Mouse (Mus musculus) midbrain, embryonic 10.5 days (tissue): Measurements from ENCODE around the gene Fam219a. TPM values are rescaled to one million over a fixed set of nuclear protein-coding genes. Genes with fewer than 3 reads are reported as not detected.
A peak's percentile ranks its signal among the peaks of the same experiment; 100 is the strongest.

Experiments used
- DNase-seq: peaks from one replicate; pipeline ENCODE4 v3.0.0-alpha.2; 2017; ENCODE audit warnings: low spot score
- H3K27ac ChIP-seq: fragments of 300-500 bp; sonication (generic); replicated peaks from 2 replicates; pipeline ENCODE4 v1.5.1; 2016; ENCODE audit warnings: mild to moderate bottlenecking
- H3K27me3 ChIP-seq: fragments of 300-500 bp; sonication (generic); 2 replicates; pipeline ENCODE4 v1.6.1; 2016; ENCODE audit warnings: low read depth, mild to moderate bottlenecking; ENCODE audit not compliant: poor library complexity, severe bottlenecking
- H3K36me3 ChIP-seq: fragments of 300-500 bp; sonication (generic); 2 replicates; pipeline ENCODE4 v1.6.1; 2016; ENCODE audit warnings: mild to moderate bottlenecking, moderate library complexity
- H3K4me1 ChIP-seq: fragments of 300-500 bp; sonication (generic); 2 replicates; pipeline ENCODE4 v1.6.1; 2016
- H3K4me3 ChIP-seq: fragments of 300-500 bp; sonication (generic); 2 replicates; pipeline ENCODE4 v1.5.1; 2016; ENCODE audit warnings: mild to moderate bottlenecking, moderate library complexity
- H3K9me3 ChIP-seq: fragments of 300-500 bp; sonication (generic); replicated peaks from 2 replicates; pipeline ENCODE4 v1.6.1; 2016; ENCODE audit warnings: mild to moderate bottlenecking
- WGBS: fragments of 180-500 bp; shearing (Covaris S2); methylation state at CpG from one replicate; pipeline ENCODE4 v1.1.7; 2016; 5-methylcytosine and 5-hydroxymethylcytosine counted together
- polyA plus RNA-seq: library from polyadenylated mRNA; unstranded; fragments of >200 nt; fragmentation: Nextera tagmentation; extraction: Ambion mirVana; gene quantifications from 2 replicates; pipeline ENCODE4 v1.2.1, GENCODE M21; 2016

The Fam219a gene
- polyA plus RNA-seq, 1 experiment from 2014 or later: 4.1 TPM

- Histone ChIP-seq H3K36me3 (peaks cover 10% of the 10 kb centered on the region; the same call in 1 of the 2 replicates), H3K4me1 (peaks cover 33% of the 10 kb centered on the region), H3K9me3 (no peaks in the 10 kb centered on the region; the same call in 1 of the 2 replicates), H3K4me3 (no peak overlapping the region), H3K27me3 (no peaks in the 10 kb centered on the region), H3K27ac (no peak overlapping the region)
- WGBS: 86% methylated on average over 8 of the region's 8 CpGs
- no peak for DNase-seq
These were observed 27.2 kb downstream of the Fam219a start for GRCm38 (mm10) chr4:41542136-41542535.

- no peaks in the 10 kb centered on the region; the same call in 1 of the 2 replicates for H3K9me3 ChIP-seq
- no peak for DNase-seq
- H3K27ac ChIP-seq: no peak overlapping the region
- peaks cover 10% of the 10 kb centered on the region; the same call in 1 of the 2 replicates for H3K36me3 ChIP-seq
- WGBS: 76% methylated on average over 5 of the region's 5 CpGs
- no peaks in the 10 kb centered on the region for H3K27me3 ChIP-seq
- no peak overlapping the region for H3K4me3 ChIP-seq
- peaks cover 19% of the 10 kb centered on the region for H3K4me1 ChIP-seq
These were observed 34.5 kb downstream of the Fam219a start for GRCm38 (mm10) chr4:41534866-41535265.

DNA sequence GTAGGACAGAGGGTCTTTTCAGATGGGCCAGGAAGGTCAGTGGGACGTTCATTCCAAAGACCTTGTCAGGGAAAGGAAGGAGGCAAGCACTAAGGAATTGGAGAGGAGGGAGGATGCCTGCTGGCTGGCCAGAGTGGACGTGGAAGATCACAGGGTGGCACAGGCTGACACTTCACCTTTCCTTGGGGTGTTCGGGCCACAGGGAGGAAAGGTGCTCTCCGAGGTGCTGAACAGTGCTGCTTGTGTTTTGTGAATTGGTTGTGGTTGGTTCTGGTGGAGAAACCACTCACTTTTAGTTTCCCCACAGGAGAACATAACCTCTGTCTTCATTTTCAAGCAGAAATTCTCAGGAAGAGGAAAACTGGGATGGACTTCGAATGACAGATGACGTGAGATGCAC is 36.9 kb downstream of the Fam219a start:
- DNase-seq: no peak
- WGBS: 30% methylated on average over 6 of the region's 6 CpGs
- Histone ChIP-seq H3K4me1 (peaks cover 38% of the 10 kb centered on the region), H3K27ac (no peak overlapping the region), H3K36me3 (peaks cover 1% of the 10 kb centered on the region; the same call in 1 of the 2 replicates), H3K27me3 (no peaks in the 10 kb centered on the region), H3K4me3 (no peak overlapping the region), H3K9me3 (no peaks in the 10 kb centered on the region; the same call in 1 of the 2 replicates)

- WGBS: 16% methylated on average over 8 of the region's 8 CpGs
- H3K36me3 ChIP-seq: 0 out of 2 replicates have a peak, but pooled peaks cover 2% of the 10 kb centered on the region
- H3K4me1 ChIP-seq: peaks cover 69% of the 10 kb centered on the region
- peak; percentile 67 for DNase-seq
- peak overlapping the region; percentile 9; the same call in 1 of the 2 replicates for H3K4me3 ChIP-seq
- H3K9me3 ChIP-seq: no peaks in the 10 kb centered on the region
- peak overlapping the region; percentile 88 for H3K27ac ChIP-seq
- H3K27me3 ChIP-seq: no peaks in the 10 kb centered on the region
These were observed 41.3 kb downstream of the Fam219a start for GRCm38 (mm10) chr4:41527996-41528395.

DNA sequence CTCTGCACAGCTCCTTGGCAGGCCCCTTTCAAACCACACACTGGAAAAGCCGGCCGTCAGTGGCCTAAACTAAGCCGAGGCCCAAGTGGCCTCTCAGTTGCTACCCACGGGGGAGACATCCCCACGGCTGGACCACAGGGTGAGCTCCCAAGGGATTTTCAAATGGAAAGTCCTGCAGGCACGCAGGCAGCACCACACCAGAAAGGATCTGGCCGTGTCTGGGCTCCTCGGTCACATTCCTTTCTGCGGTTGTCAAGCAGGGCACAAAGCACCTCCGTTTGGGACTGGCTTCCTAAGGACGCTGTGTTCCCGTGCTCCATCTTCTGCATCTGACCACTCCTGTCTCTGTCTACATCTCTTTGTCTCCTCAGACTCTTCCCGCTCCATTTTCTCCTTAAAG is 42.3 kb downstream of the Fam219a start:
- Histone ChIP-seq H3K27ac (peak overlapping the region; percentile 88), H3K9me3 (no peaks in the 10 kb centered on the region), H3K36me3 (0 out of 2 replicates have a peak, but pooled peaks cover 2% of the 10 kb centered on the region), H3K4me3 (peak overlapping the region; percentile 30; the same call in 1 of the 2 replicates), H3K4me1 (peaks cover 74% of the 10 kb centered on the region), H3K27me3 (peaks cover 4% of the 10 kb centered on the region; the same call in 1 of the 2 replicates)
- DNase-seq: peak; percentile 78
- WGBS: 15% methylated on average over 13 of the region's 13 CpGs

GRCm38 (mm10) chr4:41526553-41526952 is 42.8 kb downstream of the Fam219a start:
- Histone ChIP-seq H3K27me3 (peaks cover 9% of the 10 kb centered on the region; the same call in 1 of the 2 replicates), H3K36me3 (peaks cover 3% of the 10 kb centered on the region), H3K27ac (peak overlapping the region; percentile 88), H3K4me1 (peaks cover 77% of the 10 kb centered on the region), H3K4me3 (peak overlapping the region; percentile 30; the same call in 1 of the 2 replicates), H3K9me3 (no peaks in the 10 kb centered on the region)
- DNase-seq: peak; percentile 61
- WGBS: 35% methylated on average over 7 of the region's 7 CpGs

GRCm38 (mm10) chr4:41524829-41525228 is 44.5 kb downstream of the Fam219a start:
- 80% methylated on average over 9 of the region's 9 CpGs for WGBS
- Histone ChIP-seq H3K4me3 (no peak overlapping the region), H3K27me3 (peaks cover 24% of the 10 kb centered on the region; the same call in 1 of the 2 replicates), H3K9me3 (no peaks in the 10 kb centered on the region), H3K4me1 (peaks cover 69% of the 10 kb centered on the region), H3K27ac (no peak overlapping the region), H3K36me3 (peaks cover 10% of the 10 kb centered on the region)
- DNase-seq: no peak

DNA sequence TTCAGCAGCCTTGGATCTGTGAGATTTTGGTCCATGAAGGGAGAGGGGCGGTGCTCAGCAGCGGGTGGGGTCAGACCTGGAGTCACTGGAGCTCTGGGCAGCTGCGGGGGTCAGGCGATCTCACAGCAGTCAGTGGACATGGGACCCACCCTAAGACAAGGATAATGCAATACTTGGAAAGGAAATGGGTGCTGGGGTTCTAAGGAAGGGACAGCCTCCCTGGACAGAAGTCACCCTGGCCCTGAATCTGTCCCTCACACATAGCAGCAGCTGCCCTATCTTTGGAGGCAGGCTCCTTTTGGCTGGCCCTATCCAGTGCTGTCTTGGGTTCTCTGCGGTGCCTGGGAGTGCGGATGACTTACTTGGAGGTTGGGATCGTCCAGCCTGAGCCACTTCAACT is 45.5 kb downstream of the Fam219a start:
- H3K36me3 ChIP-seq: peaks cover 18% of the 10 kb centered on the region
- WGBS: 81% methylated on average over 7 of the region's 7 CpGs
- H3K27ac ChIP-seq: peak overlapping the region; percentile 9; the same call in 1 of the 2 replicates
- peaks cover 65% of the 10 kb centered on the region for H3K4me1 ChIP-seq
- peaks cover 25% of the 10 kb centered on the region; the same call in 1 of the 2 replicates for H3K27me3 ChIP-seq
- no peak overlapping the region for H3K4me3 ChIP-seq
- H3K9me3 ChIP-seq: no peaks in the 10 kb centered on the region
- DNase-seq: no peak

DNA sequence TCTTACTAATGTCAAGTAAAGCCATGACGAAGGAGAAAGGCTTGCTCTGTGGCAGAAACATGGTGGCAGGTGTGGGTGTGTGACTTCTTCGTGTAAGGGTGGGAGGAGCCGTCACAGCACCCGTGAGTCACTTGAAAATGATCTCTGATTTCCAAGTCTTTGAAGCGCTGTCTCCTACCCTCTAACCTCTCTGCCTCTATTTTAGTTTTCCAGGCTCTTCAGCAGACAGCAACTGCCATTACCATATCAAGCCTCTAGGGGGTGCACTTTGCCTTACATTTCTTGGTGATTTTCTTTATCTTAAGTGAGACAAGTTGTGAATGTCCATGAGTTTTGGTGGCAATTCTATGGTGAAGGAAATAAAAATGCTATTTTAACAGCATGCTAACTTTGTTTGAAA is 46.5 kb downstream of the Fam219a start:
- Histone ChIP-seq H3K27ac (0 out of 2 replicates have a peak overlapping the region, but pooled peaks have one; percentile 6), H3K4me1 (peaks cover 54% of the 10 kb centered on the region), H3K4me3 (no peak overlapping the region), H3K27me3 (peaks cover 25% of the 10 kb centered on the region; the same call in 1 of the 2 replicates), H3K9me3 (no peaks in the 10 kb centered on the region), H3K36me3 (peaks cover 22% of the 10 kb centered on the region)
- DNase-seq: peak; percentile 41
- 60% methylated on average over 5 of the region's 5 CpGs for WGBS

DNA sequence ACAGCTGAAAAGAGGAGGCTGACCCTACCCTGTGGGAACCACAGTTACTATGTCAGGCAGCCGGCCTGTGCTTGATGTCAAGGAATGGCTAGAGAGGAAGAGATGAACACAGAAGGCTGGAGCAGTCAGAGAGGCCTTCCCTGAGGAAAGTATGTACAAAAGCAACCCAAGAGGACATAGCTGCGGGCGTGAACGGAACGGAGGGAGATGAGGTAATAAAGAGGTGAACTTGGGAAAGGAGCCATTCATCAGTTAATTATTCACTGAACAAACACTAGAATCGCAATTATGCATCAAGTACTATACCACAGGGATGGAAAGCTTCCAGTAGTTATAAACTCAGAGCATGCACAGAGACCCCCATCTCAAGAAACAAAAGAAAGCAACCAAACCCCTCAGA is 47.2 kb downstream of the Fam219a start:
- Histone ChIP-seq H3K27ac (0 out of 2 replicates have a peak overlapping the region, but pooled peaks have one; percentile 6), H3K4me3 (no peak overlapping the region), H3K36me3 (peaks cover 22% of the 10 kb centered on the region), H3K4me1 (peaks cover 48% of the 10 kb centered on the region), H3K9me3 (no peaks in the 10 kb centered on the region), H3K27me3 (peaks cover 25% of the 10 kb centered on the region; the same call in 1 of the 2 replicates)
- no peak for DNase-seq
- 90% methylated on average over 6 of the region's 6 CpGs for WGBS

DNA sequence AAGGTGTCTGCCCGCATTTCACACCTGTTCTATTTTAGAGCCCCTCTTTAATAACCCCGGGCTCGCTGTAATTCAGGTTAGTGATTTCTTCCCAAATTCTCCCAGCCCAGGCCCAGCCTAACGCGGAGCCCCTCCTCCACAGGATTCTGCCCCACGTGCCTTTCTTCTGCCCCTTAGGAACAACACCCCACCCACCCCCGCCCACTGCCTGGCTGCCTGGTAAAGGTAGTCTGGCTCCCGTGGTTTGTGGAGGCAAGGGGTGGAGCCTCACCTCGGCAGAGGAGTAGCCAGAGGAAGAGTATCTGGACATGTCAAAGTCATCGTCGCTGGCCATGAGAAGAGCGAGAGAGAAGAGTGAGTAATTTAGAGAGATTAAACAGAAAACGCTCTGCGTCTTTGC is 48.7 kb downstream of the Fam219a start:
- H3K9me3 ChIP-seq: no peaks in the 10 kb centered on the region
- H3K27me3 ChIP-seq: peaks cover 25% of the 10 kb centered on the region; the same call in 1 of the 2 replicates
- H3K4me1 ChIP-seq: peaks cover 33% of the 10 kb centered on the region
- WGBS: 45% methylated on average over 14 of the region's 14 CpGs
- H3K4me3 ChIP-seq: no peak overlapping the region
- peaks cover 22% of the 10 kb centered on the region for H3K36me3 ChIP-seq
- DNase-seq: no peak
- H3K27ac ChIP-seq: no peak overlapping the region

DNA sequence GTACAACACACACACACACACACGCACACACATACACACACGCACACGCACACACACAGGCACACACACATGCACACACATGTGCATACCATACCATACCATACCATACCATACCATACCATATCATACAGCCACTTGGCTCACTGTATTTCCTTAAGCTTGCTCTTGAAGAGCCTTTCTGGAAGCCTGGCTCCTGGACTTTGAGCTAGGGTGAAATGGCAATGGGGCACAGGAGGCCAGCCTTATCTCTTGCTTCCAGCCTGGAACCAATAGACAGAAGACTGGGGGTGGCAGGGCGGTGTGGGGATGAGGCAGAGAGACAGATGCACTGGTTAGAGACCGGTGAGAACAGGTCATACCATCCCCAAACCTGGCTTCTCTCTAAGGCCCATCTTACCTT is 50.1 kb downstream of the Fam219a start:
- WGBS: 95% methylated on average over 5 of the region's 5 CpGs
- DNase-seq: no peak

DNA sequence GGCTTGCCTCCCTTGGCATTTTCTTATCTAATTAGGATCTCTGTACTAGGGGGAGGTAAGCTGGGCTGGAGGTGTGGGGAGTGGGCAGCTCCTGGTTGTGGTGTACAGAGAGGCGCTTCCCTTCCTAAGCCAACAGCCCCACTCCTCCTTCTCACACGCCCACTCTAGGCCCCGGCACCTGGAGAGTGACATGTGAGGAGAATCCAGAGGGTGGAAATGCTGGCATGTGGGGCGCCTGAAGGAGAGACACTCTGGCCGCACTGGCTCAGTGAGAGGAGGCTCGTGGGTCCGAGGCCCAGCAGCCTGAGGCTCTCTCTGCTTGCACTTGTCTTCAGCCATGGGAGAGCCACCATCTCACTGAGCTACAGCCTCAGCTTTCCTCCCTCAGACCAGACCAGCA is 51.0 kb downstream of the Fam219a start:
- Histone ChIP-seq H3K9me3 (no peaks in the 10 kb centered on the region), H3K4me3 (no peak overlapping the region), H3K4me1 (peaks cover 25% of the 10 kb centered on the region), H3K27me3 (peaks cover 26% of the 10 kb centered on the region), H3K27ac (peak overlapping the region; percentile 42; the same call in 1 of the 2 replicates), H3K36me3 (peaks cover 20% of the 10 kb centered on the region)
- DNase-seq: no peak
- 78% methylated on average over 7 of the region's 7 CpGs for WGBS

More for the DNA sequence above, 50.1 kb downstream of the Fam219a start:
- H3K4me1 ChIP-seq: peaks cover 25% of the 10 kb centered on the region
- no peak overlapping the region for H3K4me3 ChIP-seq
- peaks cover 22% of the 10 kb centered on the region for H3K36me3 ChIP-seq
- peaks cover 25% of the 10 kb centered on the region; the same call in 1 of the 2 replicates for H3K27me3 ChIP-seq
- H3K9me3 ChIP-seq: no peaks in the 10 kb centered on the region
- H3K27ac ChIP-seq: no peak overlapping the region
